Mouse (Mus musculus) left cerebral cortex, adult 11 months (tissue): Measurements from ENCODE around the gene Cracr2b.

ENCODE experiments used
- DNase-seq: peaks from one replicate; pipeline ENCODE4 v3.0.0; 2022; ENCODE audit warnings: low spot score

Cracr2b gene

DNA sequence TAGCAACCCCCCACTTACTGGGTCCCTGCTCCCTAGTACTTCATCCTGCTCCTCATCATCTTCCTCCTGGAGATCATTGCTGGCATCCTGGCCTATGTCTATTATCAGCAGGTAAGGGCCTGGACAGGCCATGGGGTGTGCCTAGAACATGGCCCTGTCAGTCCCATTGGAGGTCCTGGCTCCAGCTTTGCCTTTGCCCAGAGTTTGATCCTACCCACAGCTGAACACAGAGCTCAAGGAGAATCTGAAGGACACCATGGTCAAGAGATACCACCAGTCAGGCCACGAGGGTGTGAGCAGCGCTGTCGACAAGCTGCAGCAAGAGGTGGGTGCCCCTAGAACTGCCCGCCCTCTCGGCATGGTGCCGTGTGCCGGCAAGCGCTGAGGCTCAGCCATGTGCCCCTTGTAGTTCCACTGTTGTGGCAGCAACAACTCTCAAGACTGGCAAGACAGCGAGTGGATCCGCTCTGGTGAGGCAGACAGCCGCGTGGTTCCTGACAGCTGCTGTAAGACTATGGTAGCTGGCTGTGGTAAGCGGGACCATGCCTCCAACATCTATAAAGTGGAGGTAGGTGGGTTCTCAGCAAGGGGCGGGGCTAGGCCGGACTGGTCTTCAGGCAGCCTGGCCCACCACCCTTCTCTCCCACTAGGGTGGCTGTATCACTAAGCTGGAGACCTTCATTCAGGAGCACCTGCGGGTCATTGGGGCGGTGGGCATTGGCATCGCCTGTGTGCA is 9.2 kb downstream of the Cracr2b start:
- DNase-seq = no peak

DNA sequence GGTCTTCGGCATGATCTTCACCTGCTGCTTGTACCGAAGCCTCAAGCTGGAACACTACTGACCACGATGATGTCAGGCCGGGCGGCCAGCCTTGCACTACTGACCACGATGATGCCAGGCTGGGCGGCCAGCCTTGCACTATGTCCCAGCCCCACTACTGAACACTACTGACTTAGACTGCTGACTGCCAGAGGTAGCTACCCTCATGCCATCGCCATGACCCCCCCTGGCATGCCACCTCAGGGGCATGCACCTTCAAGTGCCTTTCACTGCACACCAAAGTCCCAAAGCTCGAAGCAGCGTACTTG is 9.7 kb downstream of the Cracr2b start:
- no peak for DNase-seq

DNA sequence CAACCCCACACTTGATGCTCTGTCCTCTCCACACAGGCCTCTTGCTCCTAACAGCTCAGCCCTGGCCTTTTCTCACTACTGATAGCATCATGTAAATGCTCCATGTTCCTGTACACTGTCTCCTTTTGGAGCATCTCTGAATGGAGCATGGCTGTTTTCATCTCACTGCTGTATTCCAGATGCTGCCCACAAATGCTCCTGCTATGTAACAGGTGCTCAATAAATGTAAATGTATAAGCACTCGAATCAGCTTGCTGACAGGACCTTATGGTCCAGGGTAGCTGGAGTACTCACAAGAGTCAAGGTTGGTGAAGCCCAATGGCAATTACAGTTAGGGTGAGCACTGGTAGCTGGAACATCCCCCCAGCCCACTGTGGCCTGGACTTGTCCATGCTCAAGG is 10.3 kb downstream of the Cracr2b start:
- no peak for DNase-seq

DNA sequence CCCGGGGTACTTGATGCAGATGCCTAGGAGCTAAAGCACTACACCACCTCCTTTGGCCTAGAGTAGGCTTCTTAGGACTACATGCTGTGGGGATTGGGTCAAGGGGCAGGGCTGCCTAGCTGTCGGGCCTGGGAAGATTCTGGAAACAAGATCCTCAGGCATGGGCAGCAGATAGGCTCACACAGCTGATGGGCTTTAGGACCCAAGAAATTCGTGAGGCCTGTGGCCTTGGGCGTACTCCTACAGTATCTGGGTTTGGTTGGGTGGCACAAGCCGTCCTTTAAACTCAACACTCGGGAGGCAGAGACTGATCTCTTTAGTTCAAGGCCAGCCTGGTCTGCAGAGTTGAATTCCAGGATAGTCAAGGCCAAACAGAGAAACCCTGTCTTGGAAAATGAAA is 11.3 kb downstream of the Cracr2b start:
- DNase-seq = no peak

DNA sequence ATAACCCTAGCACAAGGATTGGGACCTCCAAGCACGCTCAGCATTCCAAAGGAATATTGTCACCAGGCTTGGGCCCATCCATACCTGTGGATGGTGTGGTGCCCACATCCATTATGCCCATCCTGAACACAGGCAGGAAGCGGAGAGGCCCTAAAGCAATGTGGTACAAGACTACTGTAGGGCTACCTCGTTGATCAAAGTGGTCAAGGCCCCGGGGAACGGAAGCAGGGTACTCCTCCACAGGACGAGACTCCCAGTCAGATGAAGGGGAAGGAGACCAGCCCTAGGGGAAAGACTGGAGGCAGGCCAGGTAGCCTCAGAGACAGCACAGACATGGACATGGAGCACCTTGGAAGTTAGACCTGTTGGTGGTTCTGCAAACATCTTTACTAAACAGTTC is 11.9 kb downstream of the Cracr2b start:
- no peak for DNase-seq

DNA sequence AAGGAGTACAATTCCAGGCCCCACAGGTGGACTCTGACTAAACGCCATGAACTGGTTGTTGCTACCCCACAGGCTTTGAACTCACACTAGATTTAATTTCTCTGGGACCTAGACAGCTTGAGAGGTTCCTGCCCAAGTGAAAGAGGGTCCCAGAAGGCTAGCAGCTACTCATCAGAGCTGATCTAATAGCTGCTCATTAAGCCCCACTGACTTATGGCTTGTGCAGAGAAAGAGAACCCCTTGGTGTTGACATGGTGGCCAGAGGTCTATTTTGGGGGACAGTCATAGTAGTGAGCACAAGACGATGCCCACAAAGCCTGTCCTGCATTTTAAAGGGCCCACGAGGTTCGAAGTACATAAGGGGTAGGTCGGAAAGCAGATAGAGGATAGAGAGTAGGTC is 13.3 kb downstream of the Cracr2b start:
- no peak for DNase-seq

DNA sequence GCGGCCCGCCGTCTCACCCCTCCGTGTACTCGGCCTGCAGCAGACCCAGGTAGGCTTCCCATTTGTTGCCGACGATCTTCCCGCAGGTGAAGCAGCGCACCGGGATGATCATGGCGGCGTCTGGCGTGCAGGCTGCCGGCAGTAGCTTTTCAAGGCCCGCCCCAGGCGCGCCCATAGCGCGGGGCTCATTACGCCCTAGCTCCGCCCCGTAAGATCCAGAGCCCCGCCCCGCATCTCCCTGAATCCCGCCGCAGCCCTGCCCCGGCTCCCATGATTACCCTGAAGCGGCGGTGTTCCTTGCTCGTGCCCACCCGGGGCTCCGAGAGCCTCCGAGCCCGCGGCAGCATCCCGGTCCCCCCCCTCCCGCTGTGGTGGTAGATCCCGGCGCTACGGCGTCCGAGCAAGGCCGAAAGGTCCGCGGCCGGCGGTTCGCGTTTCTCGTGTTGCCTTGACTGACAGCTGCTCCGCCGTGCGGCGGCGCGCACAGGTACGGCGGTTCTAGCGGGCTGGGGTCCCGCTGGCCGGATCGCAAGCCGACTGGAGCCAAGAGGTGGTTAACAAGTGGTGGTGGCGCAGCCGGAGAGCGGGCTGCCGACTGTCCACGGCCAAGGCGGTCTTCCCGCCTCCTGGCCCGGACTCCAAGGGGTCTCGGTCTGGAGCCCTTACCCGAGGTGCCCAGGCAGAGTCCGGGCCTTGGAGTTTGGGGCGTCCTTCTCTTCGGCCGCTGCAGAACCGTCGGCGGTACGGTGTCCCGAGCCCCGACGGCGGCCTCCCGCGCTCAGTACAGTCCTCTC is 14.3 kb downstream of the Cracr2b start, which contains the start of the genes Polr2l and Tspan4:
Gene Polr2l (minus strand): TSS at position 122 of the 794 bp plus-strand sequence.
Gene Tspan4 (plus strand): TSS at position 230 of the 794 bp plus-strand sequence.
- DNase-seq = no peak

DNA sequence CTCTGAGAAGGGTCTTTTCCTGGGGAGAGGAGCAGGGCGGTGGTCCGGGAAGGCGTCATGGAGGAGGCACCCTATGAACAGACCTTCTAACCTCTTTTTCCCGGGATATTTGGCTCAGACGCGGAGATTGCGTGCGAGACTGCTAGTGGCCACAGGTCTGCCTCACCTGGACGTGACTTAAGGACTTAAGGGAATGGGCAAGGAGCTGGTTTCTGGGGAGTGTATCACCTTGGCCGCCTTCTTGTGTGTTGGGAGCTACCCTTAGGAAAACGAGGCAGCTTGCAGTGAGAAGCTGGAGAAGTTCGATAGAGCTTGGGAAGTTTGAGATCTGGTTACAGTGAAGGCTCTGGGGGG is 14.9 kb downstream of the Cracr2b start:
- no peak for DNase-seq

DNA sequence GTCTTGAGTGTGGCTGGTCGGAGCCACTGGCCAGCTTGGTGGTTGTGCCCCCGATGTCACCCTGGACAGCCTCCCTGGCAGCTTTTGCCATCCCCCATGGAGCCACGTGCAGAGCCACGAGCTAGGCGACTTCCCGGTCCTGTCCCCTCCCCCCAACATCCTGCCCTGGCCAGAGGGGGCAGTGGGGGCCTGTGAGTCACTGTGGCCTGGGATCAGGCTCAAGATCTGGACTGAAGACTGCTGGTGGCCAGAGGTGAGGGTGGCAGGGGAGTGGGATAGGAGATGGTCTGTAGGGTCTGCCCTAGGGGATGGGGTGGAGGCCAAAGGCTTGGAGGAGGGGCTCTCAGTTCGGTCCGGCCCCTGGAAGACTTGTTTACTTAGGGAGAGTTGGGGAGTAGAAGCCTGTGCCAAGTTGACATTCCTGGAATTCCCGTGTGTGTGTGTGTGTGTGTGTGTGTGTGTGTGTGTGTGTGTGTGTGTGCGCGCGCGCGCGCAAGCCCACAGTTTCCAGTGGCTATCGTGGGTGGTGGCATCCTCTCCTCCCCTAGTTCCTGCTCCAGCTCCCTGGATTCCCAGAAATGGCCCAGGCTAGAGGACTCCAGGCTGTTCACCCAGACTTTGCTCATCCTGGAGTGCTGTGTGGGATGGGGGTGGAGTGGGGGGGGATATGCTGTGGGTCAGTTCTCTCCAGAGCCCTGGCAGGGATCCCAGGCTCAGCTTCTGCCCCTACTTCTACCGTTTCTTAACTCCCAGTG is 15.5 kb downstream of the Cracr2b start:
- no peak for DNase-seq

DNA sequence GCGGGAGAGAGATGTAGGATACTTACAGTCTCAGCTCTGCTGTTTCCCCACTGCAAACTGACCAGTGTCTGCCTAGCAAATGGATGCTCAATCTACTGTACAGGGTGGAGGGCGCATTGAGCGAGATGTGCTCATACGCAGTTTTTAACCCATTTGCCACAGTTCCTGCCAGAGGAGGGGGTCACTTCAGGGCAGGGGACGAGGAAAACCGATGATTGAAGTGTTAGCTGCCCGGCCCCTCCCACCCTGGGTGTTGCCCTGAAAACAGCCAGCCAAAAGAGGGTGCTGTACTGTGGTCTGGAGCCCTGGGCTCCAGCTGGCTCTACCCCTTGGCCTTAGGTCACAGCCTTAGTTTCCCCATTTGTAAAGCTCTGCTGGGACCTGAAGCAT is 16.1 kb downstream of the Cracr2b start:
- DNase-seq = no peak

DNA sequence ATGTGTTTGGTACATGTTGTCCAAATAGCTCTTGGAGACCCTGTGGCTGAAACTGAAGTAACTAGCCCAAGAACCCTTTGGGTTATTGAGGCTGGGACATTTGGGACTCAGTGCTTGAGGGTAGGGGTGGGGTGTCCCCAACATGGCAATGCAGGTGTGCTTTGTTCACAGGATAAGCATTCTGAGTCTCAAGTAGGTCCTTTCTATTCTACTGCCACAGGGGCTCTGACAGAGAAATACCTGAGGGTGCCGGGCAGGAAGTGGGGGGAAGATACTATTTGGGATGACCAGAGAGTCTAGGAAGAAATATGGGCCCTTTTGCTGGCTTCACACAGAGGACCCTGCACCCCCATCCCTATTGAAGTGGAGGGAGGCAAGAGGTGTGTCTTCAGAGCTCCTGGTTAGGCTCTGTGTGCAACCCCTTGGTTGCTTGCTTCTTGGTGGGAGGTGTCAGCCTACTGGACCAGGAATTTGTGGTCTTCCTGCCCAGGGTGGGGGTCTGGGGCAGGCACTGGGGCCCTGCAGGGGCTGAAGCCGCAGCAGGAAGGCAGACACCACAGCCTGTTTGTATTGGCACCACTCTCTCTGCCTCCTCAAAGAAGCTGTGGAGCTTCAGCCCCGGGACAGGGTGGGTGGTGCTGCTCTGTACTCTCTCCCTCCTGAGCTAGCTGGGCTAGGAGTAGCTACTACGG is 16.8 kb downstream of the Cracr2b start:
- no peak for DNase-seq

DNA sequence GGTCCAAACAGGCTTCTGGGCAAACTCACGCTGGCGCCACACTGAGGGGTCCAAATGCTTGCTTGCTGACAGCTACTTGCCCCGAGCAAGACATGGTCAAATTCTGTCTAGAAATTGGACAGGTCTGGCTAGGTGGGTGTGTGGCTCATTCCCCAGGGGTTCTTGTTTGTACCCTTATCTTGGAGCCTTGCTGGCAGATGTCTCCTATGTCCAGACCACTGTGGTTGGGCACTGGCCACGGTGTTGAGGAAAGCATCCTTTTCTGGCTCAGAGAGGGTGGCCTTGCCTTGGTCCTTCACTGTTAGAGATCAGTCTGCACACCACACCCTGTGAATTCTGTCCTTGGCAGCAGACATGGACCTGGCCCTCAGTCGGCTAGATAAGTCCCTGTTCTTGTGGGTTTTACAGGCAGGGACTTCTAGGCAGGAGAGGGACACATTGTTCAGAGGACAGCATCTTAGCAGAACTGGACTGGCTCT is 17.4 kb downstream of the Cracr2b start:
- no peak for DNase-seq

DNA sequence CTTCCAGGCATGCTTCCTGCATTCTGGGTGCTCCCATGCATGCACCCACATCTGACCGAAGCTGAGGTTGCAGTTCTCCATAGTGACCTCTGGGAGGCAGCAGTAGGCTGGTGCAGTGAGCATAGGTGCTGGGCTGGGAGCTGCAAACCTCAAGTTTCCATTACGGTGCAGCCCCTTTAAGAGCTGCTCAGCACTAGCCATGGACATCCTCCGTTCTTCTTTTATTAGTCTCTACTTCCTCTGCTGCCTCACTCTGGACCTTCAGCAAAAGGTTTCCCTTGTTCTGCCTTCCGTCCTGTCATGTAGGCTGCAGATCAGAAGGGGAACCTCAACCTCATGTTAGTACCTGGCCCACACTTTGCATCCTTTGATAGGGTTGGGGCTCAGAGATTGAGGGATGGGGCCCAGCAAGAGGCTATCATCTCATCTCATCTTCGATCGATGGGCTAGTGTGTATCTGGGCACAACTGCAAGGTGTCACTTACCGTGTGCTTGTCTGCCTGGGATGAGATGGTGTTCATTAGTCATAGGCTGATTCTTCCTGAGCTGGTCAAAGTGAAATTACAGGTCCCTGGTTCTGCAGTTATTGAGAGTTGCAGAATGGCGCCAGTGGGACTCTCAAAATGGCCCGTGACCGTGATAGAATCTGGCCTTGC is 20.1 kb downstream of the Cracr2b start:
- DNase-seq = no peak

DNA sequence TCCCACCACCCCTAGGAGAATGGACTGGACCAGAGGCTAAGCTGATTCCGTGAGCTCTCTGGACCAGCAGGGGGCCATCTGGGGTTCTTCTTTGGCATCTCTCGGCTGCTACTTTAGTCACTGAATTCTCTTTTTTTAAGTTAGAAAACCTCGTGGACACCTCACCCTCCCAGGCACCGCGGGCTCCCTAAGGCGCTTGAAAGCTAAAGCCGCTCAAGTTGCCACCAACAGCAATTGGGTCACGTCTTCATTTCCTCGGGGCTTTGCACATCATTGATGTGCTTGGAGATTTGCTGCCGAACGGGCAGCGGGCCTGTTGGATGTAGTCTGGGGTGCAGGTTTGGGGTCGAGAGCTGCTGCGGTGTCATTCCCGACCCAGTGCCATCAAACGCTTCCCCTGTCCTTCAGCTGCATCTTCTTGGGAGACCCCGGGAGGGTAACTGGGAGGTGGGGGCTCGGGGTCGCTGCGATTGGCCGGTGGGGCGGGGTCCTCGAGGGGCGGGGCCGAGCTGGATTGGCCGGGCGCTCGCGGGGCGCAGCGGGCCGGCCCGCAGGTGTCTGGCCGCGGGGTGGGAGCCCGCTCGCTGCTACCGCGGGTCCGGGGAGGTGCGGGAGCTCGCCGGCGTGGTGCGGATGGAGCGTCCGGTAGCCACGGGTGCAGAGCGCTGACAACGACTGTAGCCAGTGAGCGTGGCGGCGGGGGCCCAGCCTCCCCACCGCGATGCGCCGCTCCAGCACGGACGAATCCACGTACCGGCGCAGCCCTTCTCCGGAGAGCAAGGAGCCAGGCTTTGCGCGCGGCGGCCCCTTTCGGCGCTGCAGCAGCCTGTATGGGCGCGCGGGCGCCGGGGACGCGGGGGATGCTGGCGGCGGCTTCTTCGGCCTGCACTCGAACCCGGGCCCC is 20.9 kb downstream of the Cracr2b start:
- DNase-seq = no peak

DNA sequence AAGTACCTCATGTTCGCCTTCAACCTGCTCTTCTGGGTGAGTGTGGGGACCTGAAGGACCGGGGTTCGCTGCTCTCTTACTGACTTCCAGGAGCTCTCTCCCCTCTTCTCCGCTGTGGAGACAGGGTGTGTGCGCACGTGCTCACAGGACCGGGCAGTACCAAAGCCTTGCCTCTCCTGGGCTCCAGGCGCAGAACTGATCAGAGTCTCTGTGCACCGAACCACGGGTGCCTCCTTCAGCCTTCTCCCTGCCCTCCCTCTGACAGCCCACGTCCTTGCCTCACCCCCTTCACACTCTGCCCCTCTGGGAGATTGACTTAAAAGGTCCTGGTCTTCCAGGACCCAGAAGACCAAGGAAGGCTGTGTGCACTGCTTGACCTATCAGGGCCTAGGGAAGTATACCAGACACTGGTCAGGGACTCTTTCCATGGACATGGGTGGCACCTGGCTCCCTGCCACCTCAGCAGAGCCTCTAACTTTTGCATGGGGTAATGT is 21.7 kb downstream of the Cracr2b start:
- DNase-seq = no peak

DNA sequence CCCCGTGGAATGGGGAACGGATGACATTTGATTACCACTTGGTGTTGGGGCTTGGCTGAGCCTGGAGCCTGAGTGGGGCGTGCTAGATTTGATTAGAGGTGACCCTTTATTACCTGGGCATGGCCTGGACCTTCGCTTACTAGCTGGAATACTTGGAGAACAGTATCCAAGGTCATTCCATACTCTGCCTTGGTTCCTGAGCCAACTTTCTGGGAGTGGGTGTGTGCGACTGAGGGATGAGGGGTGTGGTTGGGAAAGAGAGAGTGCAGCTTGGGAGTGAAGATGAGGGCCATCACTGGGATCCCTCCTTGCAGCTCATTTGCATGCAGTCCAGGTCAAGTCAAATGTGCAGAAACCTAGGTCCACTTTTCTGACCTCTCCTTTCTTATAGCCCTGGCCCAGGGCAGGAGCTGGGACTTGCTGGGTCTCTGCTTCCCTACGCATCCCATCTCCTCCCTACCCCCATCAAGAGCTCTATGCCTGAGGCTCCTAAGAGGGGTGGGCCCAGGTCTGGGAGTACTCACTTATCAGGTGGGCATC is 22.3 kb downstream of the Cracr2b start:
- no peak for DNase-seq

DNA sequence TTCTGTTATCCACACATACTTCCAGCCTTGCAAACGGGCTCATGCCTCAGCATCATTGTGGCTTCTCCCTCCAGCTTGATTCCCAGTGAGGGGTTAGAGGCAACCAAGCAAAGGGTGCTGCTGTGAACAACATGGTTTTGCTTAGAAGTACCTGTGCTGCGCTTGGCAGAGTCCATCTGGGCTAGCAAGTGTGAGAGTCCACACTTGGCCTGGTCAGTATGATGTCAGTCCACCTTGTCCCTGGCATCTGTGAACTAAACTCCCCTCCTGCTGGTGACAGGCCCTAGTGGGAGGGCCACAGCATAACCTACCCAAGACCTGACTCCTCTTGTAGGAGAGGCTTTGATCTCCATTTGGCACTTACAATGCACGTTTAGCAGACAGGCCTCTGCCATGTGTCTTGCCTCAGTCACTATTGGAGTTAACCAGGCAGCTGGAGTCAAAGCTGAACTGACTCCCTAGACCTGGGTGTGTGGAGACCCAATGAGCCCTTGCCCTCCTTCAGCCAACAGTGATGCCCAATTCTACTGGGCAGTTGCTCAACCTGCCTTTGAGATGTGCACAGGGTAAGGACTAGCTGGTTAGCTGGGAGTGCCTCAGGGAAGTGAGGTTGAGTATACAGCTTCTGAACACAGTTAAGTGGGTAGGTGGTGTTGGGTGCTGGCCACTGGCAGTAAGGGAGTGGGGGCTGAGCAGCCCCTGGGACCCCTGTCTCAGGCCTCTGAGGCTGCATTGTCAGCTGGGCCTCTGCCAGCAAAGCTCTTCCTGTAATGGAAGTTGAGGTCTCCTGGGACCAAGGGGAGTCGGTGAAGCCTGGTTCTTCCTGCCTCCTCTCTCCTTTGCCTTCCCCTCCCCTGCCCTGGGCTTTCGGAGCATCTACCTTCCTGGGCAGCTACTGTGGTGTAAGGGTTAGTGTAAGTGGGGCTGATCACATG is 23.6 kb downstream of the Cracr2b start:
- DNase-seq = no peak

DNA sequence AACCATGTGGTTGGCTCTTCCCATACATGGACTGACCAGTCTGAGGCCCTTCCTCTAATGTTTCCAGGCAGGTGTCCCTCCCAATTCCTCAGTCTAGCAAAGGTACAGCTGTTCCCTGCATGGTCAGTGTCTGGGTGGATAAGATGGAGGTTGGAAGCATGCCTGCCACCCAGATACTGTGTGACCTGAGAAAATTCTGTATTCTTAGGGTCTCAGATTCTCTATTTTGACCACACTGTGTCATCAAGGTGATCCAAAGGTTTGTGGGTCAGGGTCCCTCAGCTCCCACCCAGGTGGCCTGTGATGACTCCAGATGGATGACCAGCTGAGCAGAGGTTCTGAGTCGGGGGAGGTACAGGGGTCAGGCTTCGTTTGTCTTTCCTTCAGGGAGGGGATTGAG is 24.3 kb downstream of the Cracr2b start:
- no peak for DNase-seq

DNA sequence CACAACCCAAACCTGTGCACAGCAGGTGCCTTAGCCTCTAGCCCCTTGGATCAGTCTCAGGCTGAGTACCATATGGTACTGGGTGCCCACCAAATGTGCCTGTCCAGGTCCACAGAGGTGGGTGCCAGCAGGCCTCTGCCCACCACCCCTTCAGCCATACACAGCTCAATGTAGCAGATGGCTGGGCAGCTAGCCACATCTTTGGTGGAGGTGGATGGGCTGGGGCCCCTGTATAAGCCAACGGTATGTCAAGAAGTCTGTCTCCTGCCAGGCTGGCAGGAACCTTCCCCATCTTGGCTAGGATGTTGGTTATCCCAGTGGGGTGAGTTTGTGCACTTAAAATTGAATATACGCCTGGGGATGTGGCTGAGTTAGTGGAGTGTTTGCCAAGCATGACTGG is 24.7 kb downstream of the Cracr2b start:
- no peak for DNase-seq
